Mouse (Mus musculus): ENCODE measurements around the gene Fam71b.

GRCm38 (mm10) chr11:46386556-46386955, 9.8 kb upstream of the Fam71b start:
- TF ChIP-seq CTCF (IDR thresholded peaks at IDR 0.05; ENCODE audit: low read depth, low read length), result no peak
- TF ChIP-seq POLR2A (IDR thresholded peaks at IDR 0.05; ENCODE audit: insufficient read depth, low read length), result no peak
- TF ChIP-seq EP300 (IDR thresholded peaks at IDR 0.05; ENCODE audit: insufficient read depth, low read depth, low read length), result no peak
